9 mouse cellular contexts compared by ENCODE assay signal in the genomic region with DNA sequence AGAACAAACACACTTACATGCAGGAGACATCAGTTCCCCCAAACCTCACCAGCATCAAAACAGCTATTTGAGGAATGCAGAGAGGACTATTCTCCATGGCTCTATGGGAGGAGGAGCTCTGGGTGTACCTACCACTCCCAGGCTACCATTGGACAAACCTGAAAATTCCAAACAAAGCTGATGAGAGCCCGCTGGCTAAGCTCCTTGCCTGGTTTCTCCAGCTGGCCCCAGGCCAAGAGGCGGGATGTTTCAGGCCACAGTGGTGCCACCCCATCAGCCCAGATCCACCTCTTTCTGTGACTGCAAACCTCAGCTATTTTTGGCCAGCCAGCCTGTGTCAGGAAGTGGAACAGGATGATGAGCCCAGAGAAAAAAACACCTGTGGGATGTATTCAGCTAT. TPM values are rescaled to one million over a fixed set of nuclear protein-coding genes. Genes with fewer than 3 reads are reported as not detected.
A peak's percentile ranks its signal among the peaks of the same experiment; 100 is the strongest.
DNase-seq lines count a peak whose midpoint lies in the region; ATAC-seq and TF ChIP-seq lines count a peak whose summit lies in the region.
"Had no signal": no experiment of that assay in that cellular context is flagged by ENCODE, and none has a peak within 500 bp of the region (broad histone marks: within the 10 kb centered on the region; RNA-seq: fewer than 3 reads in every experiment).

No protein-coding gene starts in this region.

- no peak for TF ChIP-seq CTCF in kidney, postnatal 0 days (IDR thresholded peaks at IDR 0.05; ENCODE audit: low read depth)

- H3K4me2 ChIP-seq in limb, embryonic 14.5 days (replicated peaks; ENCODE audit: low read depth, low read length, severe bottlenecking), result no peak overlapping the region
- no peak overlapping the region for H3K4me2 ChIP-seq in kidney, postnatal 0 days (ENCODE audit: low read length)
- H3K4me2 ChIP-seq: liver, embryonic 13.5 days had no signal

- H3K27ac ChIP-seq in limb, embryonic 14.5 days (replicated peaks; ENCODE audit: low read depth, low read length), result no peak overlapping the region
- H3K27ac ChIP-seq in limb, embryonic 10.5 days, result no peak overlapping the region
- H3K27ac ChIP-seq in kidney, postnatal 0 days, result no peak overlapping the region
- H3K27ac ChIP-seq: liver, embryonic 13.5 days had no signal

- H3K9me3 ChIP-seq in limb, embryonic 14.5 days (ENCODE audit: control insufficient read depth, low read length), result no peaks in the 10 kb centered on the region
- no peaks in the 10 kb centered on the region for H3K9me3 ChIP-seq in limb, embryonic 10.5 days (replicated peaks)
- no peaks in the 10 kb centered on the region for H3K9me3 ChIP-seq in kidney, postnatal 0 days (replicated peaks; ENCODE audit: low read length)
- H3K9me3 ChIP-seq: liver, embryonic 13.5 days had no signal

- no peak for TF ChIP-seq POLR2A in limb, embryonic 14.5 days (IDR thresholded peaks at IDR 0.05; ENCODE audit: borderline replicate concordance, extremely low read depth, insufficient read depth, insufficient read length)

- 0 out of 2 replicates have a peak, but pooled peaks cover 3% of the 10 kb centered on the region for H3K4me1 ChIP-seq in limb, embryonic 14.5 days (ENCODE audit: control insufficient read depth, insufficient read depth, low read length)
- peaks cover 15% of the 10 kb centered on the region for H3K4me1 ChIP-seq in limb, embryonic 10.5 days
- H3K4me1 ChIP-seq in kidney, postnatal 0 days (replicated peaks; ENCODE audit: insufficient read depth, low read length), result no peaks in the 10 kb centered on the region

- H3K36me3 ChIP-seq in limb, embryonic 14.5 days (ENCODE audit: control insufficient read depth, insufficient read depth, low read length), result no peaks in the 10 kb centered on the region
- no peaks in the 10 kb centered on the region for H3K36me3 ChIP-seq in limb, embryonic 10.5 days
- H3K36me3 ChIP-seq in kidney, postnatal 0 days (ENCODE audit: insufficient read depth, low read length), result no peaks in the 10 kb centered on the region
- H3K36me3 ChIP-seq: liver, embryonic 13.5 days had no signal

- H3K27me3 ChIP-seq in limb, embryonic 14.5 days (ENCODE audit: control insufficient read depth, insufficient read depth, low read length), result no peaks in the 10 kb centered on the region
- H3K27me3 ChIP-seq in limb, embryonic 10.5 days (ENCODE audit: low read depth, poor library complexity, severe bottlenecking), result no peaks in the 10 kb centered on the region
- no peaks in the 10 kb centered on the region for H3K27me3 ChIP-seq in kidney, postnatal 0 days (ENCODE audit: insufficient read depth, low read length)

- WGBS in limb, embryonic 14.5 days, result 28% methylated on average over 2 of the region's 2 CpGs
- 64% methylated on average over 2 of the region's 2 CpGs for WGBS in limb, embryonic 10.5 days
- 24% methylated on average over 2 of the region's 2 CpGs for WGBS in kidney, postnatal 0 days

- no peak overlapping the region for H3K9ac ChIP-seq in limb, embryonic 14.5 days (ENCODE audit: low read depth, low read length, severe bottlenecking)
- no peak overlapping the region for H3K9ac ChIP-seq in kidney, postnatal 0 days (ENCODE audit: low read depth, low read length)
- H3K9ac ChIP-seq: liver, embryonic 13.5 days had no signal

- no peak overlapping the region for H3K4me3 ChIP-seq in limb, embryonic 14.5 days (replicated peaks; ENCODE audit: low read length)
- no peak overlapping the region for H3K4me3 ChIP-seq in limb, embryonic 10.5 days
- H3K4me3 ChIP-seq in kidney, postnatal 0 days (replicated peaks; ENCODE audit: low read depth, low read length), result no peak overlapping the region
- H3K4me3 ChIP-seq: liver, embryonic 13.5 days had no signal

- DNase-seq in limb, embryonic 14.5 days (ENCODE audit: low spot score), result peak; percentile 62
- no peak for DNase-seq in limb, embryonic 10.5 days (ENCODE audit: low spot score)
- peak; percentile 71 for DNase-seq in adrenal gland, adult 8-10 months
- peak; percentile 99 for DNase-seq in heart, adult 11 months
- DNase-seq in kidney, postnatal 0 days (ENCODE audit: low spot score), result peak; percentile 6
- peak; percentile 28 for DNase-seq in ovary, postnatal 14 days (ENCODE audit: low spot score)
- no peak for DNase-seq in yolk sac, embryonic 10.5 days (ENCODE audit: low spot score)
- DNase-seq: liver, embryonic 13.5 days had no signal

- ATAC-seq in limb, embryonic 14.5 days (ENCODE audit: low FRiP score, low read depth), result 0 out of 2 replicates have a peak, but pooled peaks have one; percentile 12
- ATAC-seq in kidney, postnatal 0 days (replicated peaks; ENCODE audit: low FRiP score, low read depth), result peak; percentile 66
- no peak for ATAC-seq in CD4-positive, CD25-positive, alpha-beta regulatory T cell, adult 4 months

RNA-seq across cellular contexts. Expression of a gene that starts 33.0 kb away (rescaled TPM):
- polyA plus RNA-seq in limb, embryonic 14.5 days (2012; rRNA removed), result 48.7 and 54.9 TPM in 2 replicates
- 47.4 and 61.6 TPM in 2 replicates for polyA plus RNA-seq in limb, embryonic 14.5 days (2014; fragmentation: Nextera tagmentation; extraction: Ambion mirVana)
- polyA plus RNA-seq in limb, embryonic 10.5 days (2016; fragmentation: Nextera tagmentation; extraction: Ambion mirVana), result 78.8 and 91.0 TPM in 2 replicates
- 100 to 1,000 TPM; 117 to 144 (median 135) TPM for total RNA-seq in adrenal gland, adult 8-10 months (2022)
- polyA plus RNA-seq in kidney, postnatal 0 days (2015; fragmentation: Nextera tagmentation; extraction: Ambion mirVana), result 44.3 and 48.7 TPM in 2 replicates
- 10 to 100 TPM; 28.0 to 32.8 TPM for polyA plus RNA-seq in CD4-positive, CD25-positive, alpha-beta regulatory T cell, adult 4 months (2017; shearing (Covaris generic))

Comparison
In these comparisons a context has a peak if more than half of its experiments do, and no peak if none do; other contexts are left out.
1. DNase-seq: peak in limb, embryonic 14.5 days (single experiment), adrenal gland, adult 8-10 months (single experiment), heart, adult 11 months (single experiment), kidney, postnatal 0 days (single experiment) and ovary, postnatal 14 days (single experiment); none in limb, embryonic 10.5 days (single experiment) and yolk sac, embryonic 10.5 days (single experiment).